Mouse (Mus musculus): Measurements from ENCODE around the gene Gcm1.
"Not testable (repeated sequence)": the region's sequence is repeated elsewhere in the genome, so short reads cannot be mapped to it uniquely, and the experiment has no call there.

The Gcm1 gene

DNA sequence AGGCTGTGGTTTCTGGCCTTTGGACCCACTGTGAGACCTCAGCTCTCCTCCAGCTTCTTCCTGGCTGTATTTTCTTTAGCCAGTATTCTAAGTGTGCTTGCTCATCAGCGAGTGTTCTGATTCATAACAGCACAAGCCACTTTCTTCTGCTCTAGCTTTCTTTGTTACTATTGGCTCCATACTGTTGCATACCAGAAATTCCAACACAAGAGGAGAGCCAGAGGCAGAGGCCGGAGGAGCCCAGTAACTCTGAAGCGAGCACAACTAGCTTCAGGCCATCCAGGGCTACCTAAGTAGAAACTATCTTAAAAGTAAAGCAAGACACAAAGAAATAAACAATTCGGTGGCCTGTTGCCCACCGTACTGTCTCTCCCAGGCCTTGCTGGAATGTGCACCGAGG is 6.6 kb upstream of the Gcm1 start:
- no peak for ATAC-seq (ENCODE audit: insufficient number of reproducible peaks, low FRiP score, low TSS enrichment)

DNA sequence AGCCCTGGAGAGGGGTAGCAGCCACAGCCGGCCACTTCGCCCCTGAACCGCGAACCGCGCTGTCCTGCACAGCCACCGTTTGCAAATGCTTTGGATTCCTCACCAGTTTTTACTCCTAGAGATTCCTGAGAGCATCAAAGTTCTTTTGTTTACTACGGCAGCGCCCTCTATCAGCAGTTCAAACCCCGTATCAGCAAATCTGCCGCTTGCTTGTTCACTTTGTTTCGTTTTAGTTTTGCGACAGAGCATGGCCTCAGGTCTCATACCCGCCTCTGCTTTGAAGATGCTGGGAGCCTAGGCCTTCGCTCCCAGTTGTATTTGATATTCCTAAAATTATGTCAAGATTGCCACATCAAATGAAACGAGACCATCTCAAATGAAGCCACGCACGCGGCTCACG is 5.0 kb upstream of the Gcm1 start:
- no peak for ATAC-seq (ENCODE audit: insufficient number of reproducible peaks, low FRiP score, low TSS enrichment)

DNA sequence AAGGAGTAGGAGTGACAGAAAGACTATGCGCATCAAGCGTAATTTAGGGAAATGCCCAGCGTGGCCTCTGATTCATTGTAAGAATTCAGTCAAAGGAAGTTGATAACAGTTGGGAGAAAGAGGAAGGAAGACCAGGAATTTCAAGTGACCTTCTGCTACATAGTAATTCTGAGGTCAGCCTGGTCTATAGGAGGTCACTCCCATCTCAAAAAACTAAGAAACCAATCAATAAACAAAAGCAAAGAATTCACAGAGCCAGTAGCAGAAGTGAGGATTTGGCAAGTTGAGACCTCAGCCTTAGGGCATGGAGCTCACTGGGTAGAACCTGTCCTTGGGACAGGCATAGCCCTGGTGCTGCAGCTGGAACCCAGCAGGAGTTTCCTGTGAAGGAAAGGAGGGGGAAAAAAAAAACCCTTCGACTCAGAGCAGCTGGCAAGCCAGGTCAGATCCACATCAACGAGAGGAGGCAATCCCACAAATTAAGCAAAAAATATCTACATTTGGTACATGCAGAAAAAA is 1.2 kb upstream of the Gcm1 start:
- no peak for ATAC-seq (ENCODE audit: insufficient number of reproducible peaks, low FRiP score, low TSS enrichment)

DNA sequence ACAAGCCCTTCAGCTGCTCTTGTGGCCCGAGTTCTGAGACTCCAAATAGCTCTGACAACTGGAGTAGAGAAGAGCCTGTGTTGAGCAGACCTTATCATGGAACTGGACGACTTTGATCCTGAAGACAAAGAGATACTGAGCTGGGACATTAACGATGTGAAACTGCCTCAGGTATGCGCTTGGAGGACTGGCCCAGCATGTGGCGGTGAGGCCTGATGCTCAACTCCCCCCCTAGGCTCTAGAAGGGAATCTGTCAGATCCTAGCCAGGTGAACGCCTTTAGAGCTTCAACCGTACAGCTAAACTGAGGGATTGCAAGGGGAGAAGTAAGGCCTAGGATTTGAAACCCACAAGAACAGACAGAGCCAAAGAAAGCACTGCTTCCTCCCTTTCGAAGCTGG is 2.1 kb downstream of the Gcm1 start:
- no peak for ATAC-seq (ENCODE audit: insufficient number of reproducible peaks, low FRiP score, low TSS enrichment)

DNA sequence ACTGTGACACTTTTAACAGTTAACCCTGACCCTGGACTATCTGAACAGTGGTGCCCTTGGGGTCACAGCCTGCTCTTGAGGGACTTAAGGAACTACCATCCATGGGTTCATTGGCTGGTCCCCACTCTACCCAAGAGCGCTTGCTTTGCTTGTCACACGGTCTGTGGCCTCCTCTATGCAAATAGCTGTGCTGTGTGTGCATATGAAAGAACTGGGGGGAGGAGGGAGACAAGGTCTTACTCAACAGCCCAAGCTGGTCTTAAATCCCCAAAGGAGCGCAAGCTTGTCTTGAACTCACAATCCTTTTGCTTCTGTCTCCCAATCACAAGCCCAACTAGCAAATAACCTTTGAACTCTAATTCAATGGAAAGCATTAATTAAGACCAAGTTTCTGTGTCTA is 2.6 kb downstream of the Gcm1 start:
- ATAC-seq (ENCODE audit: insufficient number of reproducible peaks, low FRiP score, low TSS enrichment), result no peak

DNA sequence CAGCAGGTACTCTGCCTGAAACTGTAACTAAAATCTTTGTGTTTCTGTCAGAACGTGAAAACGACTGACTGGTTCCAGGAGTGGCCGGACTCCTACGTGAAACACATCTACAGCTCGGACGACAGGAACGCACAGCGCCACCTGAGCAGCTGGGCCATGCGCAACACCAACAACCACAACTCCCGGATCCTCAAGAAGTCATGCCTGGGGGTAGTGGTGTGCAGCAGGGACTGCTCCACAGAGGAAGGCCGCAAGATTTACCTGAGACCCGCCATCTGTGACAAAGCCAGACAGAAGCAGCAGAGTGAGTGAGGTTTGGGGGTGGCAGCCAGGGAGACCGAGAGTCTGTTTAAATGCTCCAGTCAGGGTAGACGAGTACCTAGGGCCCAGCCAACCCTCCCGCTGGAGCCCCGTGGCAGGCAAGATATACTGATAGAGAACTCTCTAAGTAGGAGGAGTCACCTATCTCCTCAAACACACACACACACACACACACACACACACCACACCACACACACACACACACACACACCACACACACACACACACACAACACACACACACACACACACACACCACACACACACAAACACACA is 7.9 kb downstream of the Gcm1 start:
- no peak for ATAC-seq (ENCODE audit: insufficient number of reproducible peaks, low FRiP score, low TSS enrichment)

DNA sequence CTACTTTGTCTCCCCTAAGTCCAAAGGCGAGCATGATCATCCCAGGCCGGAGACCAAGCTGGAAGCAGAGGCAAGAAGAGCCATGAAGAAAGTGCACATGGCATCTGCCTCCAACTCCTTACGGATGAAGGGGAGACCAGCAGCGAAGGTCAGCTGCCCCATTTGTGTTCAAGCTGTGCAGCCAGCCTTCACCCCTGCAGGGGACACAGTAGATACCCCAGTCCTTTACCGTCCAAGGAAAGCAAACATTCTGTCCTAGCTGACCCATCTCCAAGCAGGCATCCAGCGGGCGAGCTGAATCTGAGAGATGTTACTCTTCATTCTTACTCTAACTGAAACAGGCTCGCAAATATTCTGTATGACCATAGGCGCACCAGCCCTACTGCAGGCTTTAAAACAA is 10.7 kb downstream of the Gcm1 start:
- ATAC-seq (ENCODE audit: insufficient number of reproducible peaks, low FRiP score, low TSS enrichment), result no peak

DNA sequence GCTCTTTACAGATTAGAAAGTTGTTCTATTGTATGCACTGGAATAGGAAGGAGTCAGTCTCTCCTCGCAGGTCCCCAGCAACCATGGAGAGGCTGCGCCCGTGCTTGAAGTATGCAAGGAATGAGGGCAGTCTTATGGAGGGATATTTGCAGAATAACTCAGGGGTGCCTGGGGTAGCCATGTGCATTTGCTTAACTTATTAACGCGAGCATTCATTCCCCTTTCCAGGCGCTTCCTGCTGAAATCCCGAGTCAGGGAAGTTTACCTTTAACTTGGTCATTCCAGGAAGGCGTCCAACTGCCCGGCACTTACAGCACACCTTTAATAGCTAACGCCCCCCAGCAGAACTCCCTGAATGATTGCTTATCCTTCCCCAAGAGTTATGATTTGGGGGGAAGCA is 12.4 kb downstream of the Gcm1 start:
- no peak for ATAC-seq (ENCODE audit: insufficient number of reproducible peaks, low FRiP score, low TSS enrichment)

DNA sequence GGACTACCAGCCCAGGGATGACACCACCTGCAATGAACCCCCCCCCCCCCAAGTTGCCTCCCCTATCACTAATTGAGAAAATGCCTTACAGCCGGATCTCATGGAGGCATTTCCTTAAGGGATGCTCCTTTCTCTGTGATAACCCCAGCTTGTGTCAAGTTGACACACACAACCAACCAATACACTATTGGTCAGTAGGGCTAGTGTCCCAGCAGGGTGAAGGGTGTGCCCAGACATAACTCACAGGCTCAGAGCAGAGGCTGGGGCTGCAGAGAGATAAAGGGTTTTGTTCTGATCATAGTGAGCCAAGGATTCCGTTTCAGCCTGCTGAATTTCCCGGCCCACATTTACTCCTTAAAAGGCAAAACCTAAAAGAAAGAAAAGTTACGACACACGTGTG is 18.8 kb downstream of the Gcm1 start:
- ATAC-seq (ENCODE audit: insufficient number of reproducible peaks, low FRiP score, low TSS enrichment), result no peak

DNA sequence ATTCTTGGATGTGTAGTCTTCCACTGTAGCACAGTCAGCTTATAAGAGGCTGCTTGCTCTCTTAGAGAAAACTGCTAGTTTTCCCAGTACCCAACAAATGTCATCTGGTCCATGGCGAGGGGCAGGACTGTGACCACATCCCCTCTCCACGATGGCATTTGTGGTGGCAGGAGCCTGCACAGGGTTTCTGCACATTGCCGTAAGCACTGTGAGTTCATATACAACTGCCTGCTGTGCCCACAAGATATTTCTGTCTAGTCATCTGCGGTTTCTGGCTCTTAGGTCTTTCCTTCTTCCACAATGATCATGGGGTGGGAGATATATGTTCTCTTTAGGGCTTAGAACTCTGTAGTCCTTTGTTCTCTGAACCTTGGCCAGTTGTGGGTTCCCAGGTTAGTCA is 19.9 kb downstream of the Gcm1 start:
- ATAC-seq (ENCODE audit: insufficient number of reproducible peaks, low FRiP score, low TSS enrichment), result no peak

DNA sequence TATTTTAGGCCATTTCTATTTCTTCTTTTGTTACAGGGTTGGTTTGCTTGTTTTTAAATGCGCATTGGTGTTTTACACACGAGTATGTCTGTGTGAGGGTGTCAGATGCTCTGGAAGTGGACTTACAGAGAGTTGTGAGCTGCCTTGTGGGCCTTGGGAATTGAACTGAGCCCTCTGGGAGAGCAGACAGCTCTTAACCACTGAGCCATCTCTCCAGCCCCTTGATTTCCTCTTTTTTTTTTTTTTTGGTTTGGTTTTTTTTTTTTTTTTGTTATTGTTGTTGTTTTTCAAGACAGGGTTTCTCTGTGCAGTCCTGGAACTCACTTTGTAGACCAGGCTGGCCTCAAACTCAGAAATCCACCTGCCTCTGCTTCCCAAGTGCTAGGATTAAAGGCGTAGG is 21.6 kb downstream of the Gcm1 start:
- ATAC-seq (ENCODE audit: insufficient number of reproducible peaks, low FRiP score, low TSS enrichment), result not testable (repeated sequence)

DNA sequence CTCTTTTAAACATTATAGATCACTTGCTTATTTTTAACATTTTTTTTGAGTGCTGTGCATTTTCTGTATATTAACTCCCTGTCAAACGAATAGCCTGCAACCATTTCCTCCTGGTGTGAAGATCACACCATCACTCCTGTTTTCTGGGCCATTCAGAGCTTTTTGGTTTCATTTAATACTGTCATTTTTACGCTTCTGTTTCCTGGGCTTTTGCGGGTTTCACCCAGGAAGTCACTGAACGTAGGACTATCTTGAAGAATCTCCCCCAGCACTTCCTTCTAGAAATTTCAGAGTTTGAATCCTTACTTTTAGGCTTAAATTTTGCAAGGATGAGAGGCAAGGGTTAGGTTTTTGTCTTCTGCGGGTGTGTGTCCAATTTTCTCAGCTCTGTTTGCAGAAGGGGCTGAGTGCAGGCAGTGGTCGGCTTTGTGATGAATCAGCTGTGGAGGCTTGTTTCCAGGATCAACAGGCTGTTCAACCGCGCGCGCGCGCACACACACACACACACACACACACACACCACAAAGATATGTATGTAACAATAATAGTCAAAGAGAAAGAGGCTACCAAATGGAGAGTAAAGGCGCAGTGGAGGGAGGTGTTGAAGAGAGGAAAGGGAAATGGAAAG is 22.1 kb downstream of the Gcm1 start:
- no peak for ATAC-seq (ENCODE audit: insufficient number of reproducible peaks, low FRiP score, low TSS enrichment)

DNA sequence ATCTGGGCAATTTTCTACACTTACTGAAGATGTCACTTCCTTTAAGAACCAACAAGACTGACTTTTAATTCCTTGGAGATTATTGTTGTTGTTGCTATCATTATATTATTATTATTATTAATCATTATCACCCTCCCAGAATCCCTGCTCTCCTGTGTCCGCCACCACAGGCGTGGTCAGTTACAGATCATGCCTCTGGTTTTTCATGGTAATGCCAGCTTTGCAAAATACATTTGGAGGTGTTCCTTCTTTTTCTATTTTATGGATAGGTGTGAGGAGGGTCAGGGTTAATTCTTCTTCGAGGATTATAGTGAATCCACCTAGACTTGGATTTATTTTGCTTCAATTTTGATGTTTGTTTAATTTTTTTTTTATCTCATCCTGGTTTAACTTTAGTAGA is 23.5 kb downstream of the Gcm1 start:
- no peak for ATAC-seq (ENCODE audit: insufficient number of reproducible peaks, low FRiP score, low TSS enrichment)

DNA sequence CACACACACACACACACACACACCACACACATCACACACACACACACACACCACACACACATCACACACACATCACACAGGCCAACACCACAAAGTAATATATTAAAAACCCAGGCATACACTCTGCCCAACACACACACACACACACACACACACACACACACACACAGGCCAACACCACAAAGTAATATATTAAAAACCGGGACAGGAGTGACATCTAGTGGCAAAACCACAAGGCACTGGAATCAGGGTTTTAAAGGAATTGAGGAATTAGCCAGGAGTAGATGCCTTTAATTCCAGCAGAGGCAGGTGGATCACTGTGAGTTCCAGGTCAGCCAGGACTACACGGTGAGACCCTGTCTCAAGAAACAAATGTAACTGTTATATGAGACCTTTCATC is 26.5 kb downstream of the Gcm1 start:
- ATAC-seq (ENCODE audit: insufficient number of reproducible peaks, low FRiP score, low TSS enrichment), result no peak

DNA sequence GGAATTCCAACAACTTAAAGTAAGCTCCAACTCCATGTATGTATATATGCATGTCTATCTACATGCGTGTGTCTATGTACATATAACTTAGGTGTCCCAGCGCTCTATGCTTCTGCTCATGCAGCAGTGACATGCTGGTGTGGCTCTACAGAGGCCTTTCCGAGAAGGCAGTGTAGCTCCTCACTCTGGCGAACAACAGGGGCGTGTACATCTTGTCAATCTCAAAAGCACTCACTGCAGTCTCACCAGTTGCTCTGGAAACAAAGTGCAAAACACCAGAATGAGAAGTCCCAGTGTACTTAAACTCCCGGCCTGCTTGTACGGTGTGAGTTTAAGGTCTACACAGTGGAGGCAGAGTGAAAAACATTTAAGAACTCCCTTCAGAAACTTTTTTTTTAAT is 30.1 kb downstream of the Gcm1 start:
- ATAC-seq (ENCODE audit: insufficient number of reproducible peaks, low FRiP score, low TSS enrichment), result no peak

DNA sequence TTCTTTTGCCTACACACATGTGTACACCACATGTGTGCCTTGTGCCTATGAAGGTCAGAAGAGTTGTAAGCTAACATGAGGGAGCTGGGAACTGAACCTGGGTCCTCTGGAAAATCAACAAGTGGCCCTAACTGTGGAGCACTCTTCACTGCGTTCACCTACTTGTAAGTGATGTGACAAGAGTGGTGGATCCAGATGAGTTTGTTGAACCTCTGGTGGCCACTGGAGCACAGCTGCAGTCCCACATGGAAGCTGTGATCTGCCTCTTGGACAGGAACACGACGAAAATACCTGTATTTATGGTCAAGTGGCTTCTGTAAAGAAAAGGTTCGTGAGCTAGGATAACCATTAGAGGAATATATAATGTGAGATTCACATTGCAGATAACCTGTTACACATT is 32.6 kb downstream of the Gcm1 start:
- no peak for ATAC-seq (ENCODE audit: insufficient number of reproducible peaks, low FRiP score, low TSS enrichment)

DNA sequence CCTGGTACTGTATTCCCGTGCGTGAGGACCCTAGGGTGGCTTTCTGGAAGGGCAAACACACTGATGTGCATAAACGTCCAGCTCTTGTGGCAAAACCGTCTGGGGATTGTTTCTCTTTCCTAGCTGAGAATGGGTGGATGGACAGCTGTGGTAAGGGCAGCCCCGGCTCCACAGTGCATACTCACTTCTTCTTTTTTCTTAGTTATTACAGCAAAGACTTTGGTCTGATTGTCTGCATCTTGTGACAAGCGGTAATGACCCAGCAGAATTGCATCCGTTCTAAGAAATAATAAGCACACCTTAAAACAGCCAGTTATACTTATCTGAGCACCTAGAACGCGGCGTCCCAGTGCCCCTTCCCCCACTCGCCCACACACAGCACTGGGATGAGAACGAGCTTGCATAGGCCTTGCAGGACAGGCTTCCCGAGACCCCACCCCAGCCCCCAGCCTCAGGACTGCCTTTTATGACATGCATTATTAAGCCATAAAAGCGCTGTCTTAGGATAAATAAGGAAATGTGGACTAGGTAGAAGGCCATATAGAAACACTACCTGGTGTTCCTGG is 34.1 kb downstream of the Gcm1 start:
- ATAC-seq (ENCODE audit: insufficient number of reproducible peaks, low FRiP score, low TSS enrichment), result no peak

DNA sequence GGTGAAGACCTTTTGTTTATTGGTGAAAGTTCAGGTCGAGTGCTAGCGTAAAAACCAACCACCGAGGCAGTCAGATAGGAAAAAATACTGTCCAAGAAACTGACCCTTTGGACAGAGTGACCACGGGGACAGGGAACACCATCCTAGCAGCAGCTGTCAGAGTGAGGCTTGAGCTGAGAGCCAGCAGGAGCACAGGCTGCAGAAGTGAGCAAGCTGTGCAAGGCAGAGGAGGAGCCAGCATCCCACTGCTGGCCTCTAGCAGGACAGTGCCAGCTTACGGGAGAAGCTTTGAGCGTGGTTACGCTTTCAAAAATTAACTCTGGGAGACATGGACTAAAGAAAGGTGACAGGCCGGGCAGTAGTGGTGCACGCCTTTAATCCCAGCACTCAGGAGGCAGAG is 36.0 kb downstream of the Gcm1 start:
- no peak for ATAC-seq (ENCODE audit: insufficient number of reproducible peaks, low FRiP score, low TSS enrichment)

DNA sequence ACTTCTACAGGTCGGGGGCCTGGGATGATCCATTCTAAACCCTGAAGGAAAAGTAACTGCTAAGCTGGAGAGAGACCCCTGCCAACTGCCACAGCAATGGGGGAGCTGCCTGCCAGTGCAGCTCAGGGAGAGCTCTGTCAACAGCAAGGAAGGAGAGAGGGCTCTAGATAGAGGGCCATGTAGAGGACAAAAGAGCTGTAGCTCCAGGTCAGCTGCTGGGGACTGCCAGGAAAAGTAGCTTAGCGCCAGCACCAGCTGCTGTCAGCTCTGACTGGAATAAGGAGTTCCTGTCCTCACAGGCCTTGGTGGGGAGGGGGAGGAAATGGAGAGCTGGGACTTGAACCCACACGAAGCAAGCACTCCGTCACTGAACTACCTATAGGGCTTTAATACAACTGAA is 36.8 kb downstream of the Gcm1 start:
- ATAC-seq (ENCODE audit: insufficient number of reproducible peaks, low FRiP score, low TSS enrichment), result no peak

DNA sequence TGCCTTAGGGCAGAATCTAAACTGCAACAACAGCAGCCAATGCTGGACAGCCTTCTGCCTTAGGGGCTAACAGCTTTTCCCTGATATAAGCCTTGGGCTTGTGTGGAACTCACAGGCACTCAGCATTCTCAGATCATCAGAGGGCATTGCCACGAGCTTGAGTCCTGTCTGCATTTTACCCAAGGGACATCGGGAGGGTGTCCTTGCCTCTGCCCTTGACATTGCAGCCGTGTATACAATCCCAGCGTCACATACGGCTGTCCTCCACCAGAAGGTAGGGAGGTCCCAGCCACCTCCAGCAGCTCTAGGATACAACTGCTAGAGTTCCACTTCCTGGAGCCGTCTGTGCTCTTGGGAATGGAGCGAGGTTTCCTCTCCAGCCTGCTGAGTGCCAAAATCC is 37.2 kb downstream of the Gcm1 start:
- no peak for ATAC-seq (ENCODE audit: insufficient number of reproducible peaks, low FRiP score, low TSS enrichment)

DNA sequence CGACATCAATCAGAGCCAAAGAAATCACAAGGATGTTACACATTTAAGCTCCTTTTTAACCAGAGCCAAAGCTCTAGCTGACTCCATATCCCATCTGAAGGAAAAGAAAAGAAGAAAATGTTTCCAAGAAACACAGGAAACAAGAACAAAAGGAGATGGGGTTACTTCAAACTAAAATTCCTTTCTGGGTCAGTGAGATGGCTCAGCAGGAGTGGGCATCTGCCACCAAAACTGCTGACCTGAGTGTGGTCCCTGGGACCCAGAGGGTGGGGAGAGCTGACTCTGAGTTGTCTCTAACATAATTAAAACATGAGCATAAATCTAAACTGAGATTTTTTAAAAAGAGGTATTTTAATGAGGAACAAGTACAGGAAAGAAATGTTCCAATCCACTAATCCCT is 38.2 kb downstream of the Gcm1 start:
- ATAC-seq (ENCODE audit: insufficient number of reproducible peaks, low FRiP score, low TSS enrichment), result no peak

DNA sequence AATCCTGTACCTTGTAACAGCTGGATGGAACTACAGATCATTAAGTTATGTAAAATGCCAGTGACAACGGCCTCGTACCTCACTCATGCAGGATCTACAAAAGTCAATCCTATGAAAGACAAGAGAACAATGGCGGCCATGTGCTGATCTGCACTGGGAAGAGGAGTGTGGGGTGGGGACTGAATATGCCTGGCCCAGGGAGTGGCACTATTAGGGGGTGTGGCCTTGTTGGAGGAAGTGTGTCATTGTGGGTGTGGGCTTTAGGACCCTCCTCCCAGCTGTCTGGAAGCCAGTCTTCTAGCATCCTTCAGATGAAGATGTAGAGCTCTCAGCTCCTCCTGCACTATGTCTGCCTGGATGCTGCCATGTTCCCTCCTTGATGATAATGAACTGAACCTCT is 38.9 kb downstream of the Gcm1 start:
- ATAC-seq (ENCODE audit: insufficient number of reproducible peaks, low FRiP score, low TSS enrichment), result no peak

All from cerebellum, adult (tissue).